Mouse (Mus musculus) cerebellum, adult 9-10 months (tissue): ENCODE data around the gene Stx19.

ENCODE experiments used
- DNase-seq: peaks from one replicate; pipeline ENCODE4 v3.0.0; 2022

Gene Stx19

DNA sequence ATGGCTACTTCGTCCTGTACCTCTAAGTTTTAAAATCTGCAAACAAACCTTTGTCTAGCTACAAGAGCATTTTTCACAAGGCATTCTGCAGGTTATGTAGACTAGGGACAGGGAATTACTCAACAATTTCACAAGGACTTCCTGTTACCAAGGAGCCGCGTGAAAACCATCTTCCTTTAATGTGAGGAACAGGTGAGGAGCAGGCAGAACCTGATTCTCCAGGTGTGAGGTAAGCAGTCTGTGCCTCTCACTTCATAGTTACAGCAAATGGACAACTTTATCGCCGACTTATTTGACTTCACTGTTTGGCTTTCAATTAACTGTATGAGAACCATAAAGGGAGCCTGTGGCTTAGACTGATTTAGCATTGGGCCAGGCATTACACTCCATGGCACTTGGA, at the start of gene Stx19:
Gene Stx19 (plus strand): TSS at position 186 of the 400 bp plus-strand sequence.
- no peak for DNase-seq

DNA sequence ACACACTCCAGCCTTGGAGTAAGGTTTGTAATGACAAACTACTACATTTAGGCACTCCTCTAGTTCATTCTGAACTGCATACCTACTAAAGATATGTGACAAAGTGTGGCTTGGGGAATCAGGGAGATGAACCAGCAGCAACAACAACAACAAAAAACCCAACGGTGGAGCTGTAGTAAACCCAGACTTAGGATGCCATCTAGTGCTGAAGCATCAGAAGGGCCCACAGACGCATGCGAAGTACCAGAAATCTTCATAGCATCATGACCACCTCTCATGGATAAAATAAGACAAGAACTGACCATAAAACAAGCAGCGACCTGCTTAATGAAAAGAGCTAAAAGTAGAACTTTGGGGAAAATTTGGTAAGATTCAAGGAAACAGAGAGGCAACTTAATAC, 41.0 kb upstream of the Stx19 start:
- no peak for DNase-seq

DNA sequence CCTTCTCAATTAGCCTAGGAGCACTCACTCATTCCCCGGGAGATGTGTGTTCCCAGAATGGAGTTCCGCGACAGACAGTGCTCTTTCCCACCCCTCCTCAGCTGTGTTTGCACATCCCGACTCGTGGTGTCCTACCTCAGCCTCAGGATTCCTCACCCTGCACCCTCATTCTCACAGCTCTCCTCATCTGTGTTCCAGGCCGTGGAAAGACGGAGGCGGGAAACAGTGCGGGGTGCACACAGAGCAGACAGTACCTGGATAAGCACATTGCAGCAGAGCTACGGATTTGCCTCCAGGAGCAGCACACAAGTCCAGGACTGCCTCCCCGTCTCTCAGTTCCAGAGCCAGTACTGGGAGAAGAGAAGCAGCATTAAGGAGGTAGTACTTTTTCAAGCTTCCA, 38.4 kb upstream of the Stx19 start:
- no peak for DNase-seq

DNA sequence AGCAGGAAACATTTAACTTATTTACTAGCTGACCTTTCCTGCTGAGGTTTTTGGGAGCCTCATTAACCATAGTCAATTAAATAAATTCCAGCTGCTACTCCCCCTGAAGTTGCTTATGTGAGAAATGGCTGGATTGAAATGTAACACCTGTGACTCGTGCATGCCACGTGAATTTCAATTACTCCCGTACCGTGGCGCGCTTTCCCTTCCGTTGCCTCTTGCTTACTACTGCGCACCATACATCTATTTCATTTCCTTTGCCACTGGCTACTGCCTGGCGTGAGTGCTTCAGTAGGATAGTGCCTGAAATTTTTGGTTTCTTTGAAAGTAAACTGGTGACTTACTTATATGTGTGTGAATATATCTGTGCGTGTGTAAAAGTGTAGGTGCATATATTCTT, 36.2 kb upstream of the Stx19 start:
- no peak for DNase-seq

DNA sequence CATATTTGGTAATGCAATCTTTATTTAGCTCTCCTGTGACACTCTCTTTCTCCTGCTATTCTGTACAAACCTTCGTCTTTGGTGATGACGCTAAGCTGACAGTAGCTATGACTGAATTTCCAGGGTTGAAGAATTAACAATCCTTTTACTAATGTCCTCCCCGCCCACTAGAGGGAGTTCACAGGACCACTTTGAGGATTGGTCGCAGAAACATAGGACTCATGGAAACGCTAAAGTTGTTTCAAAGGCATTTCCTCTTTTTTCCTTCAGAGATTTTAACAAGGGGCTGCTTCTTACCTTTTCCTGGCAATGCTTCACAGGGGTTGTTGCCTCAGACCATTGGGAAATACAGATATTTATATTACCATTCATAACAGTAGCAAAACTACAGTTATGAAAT, 32.2 kb upstream of the Stx19 start:
- no peak for DNase-seq

DNA sequence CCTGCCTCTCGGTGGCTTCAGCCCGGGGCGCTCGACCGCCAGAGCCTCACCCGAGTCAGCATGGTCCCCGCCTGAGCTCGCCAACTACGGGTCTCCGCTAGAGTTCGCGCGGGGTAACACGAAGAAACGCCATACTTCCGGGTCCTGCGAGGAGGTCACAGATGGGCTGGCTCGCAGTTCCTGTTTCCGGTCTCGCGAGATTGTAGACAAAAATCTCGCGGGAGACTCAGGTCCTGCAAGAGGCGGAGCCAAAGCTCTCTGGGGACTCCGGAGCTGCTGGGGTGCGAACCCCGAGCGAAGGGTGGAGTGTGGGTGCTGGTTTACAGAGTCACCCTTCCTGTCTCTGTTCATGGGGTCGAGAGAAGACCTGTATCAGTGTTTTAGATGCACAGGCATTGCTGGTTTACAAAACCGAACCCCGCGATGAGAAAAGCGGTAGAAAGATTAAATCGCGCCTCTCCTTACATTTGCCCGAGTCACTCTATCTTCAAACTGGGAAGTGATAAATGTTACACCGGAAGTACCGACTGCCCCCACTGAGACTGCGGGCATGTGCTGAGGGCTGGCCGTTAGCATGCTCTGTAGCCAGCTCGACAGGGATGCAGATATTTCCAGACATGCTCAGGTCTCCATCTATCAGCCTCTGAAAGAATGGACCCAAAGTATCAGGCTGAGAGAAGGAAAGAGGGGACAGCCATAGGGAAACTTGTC, 27.7 kb upstream of the Stx19 start, which contains the start of gene Nsun3:
Gene Nsun3 (minus strand): TSS at position 198 of the 711 bp plus-strand sequence.
- peak; percentile 95 for DNase-seq

DNA sequence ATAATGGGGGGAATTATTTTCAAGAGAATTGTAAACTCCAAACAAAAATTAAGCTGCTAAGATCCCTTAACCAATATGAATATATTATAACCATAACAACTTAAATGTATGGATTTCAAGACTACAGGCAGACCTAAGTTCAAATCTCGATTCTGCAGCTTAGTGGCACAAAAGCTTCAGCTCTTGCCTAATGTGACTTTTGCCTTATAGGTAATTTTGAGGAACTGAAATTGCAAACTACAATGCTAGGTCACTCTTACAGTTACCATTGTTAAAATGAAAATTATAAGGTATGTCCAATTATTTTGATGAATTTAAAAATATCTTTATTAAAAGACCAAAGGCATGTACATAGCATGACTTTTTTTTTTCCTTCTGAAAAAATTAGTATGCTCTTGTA, 17.9 kb upstream of the Stx19 start:
- no peak for DNase-seq

DNA sequence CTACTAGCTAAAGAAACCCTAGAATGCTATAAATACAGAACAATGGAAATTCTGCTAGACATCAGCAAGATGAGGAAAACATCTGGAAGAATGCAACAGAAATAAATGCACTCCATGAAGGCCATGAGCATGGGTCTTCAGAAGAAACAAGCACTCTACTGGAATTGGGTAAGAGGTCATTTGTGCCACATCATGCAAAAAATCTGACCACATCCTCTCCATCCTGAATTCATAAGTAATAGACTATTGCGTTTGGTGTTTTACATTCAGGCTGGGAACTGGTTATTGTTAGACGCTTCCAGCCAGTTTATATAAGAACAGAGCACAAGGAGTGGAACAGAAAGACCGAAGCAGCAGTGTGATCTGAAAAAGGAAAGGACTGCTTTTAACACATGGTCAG, 15.7 kb upstream of the Stx19 start:
- no peak for DNase-seq

DNA sequence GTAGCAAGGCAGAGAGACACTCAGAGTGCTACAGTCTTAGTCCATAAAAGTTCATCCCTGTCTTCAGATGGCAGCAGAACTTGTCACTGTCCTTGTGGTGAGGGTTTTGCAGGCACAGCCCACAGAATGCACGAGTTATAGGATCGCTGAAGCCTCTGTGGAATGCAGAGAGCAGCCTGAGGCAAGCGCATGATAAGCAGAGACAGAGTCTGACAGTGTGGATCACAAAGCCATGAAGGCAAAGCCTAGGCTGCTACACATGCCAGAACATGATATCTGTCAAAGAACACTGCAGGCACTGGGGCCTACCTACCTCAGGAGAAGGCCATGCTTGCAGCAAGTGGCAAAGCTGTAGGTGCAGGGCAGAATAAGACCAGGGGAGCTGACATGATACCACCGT, 15.1 kb upstream of the Stx19 start:
- DNase-seq, result no peak

DNA sequence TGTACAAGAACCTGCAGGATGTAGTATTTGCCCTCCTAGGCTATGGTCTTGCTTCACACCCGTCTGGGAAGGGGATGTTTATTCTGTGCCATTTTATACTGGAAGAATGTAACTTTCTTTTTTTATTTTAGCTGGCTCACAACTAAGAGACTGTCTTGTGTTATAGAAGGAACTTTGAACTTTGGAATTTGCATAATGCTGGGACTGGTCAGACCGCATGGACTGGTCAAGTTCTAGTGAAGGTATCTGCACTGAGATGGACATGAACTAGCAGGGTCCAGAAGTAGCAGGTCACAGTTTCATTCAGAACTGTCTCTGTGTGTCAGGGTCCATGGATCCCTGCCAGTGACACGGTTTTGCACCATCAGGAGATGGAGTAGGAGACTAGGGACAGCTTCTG, 14.6 kb upstream of the Stx19 start:
- DNase-seq, result no peak

DNA sequence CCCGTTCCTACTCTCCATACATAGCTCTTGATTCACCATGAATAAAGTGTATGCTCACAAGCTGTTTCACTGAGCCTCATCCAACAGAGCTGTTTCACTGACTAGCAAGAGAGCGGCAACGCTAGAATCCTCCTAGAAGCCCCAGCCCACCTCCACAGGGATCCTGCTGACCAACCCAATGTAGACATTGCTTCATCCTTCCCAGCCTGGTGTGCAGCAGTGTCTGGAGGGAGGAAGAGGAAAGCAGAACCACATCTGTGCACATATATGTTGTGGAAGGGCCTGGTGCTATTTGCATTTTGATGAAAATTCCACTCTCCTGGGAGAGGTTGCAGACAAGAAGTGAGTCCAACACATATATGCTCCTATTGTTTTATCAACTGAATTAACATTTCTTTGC, 9.9 kb upstream of the Stx19 start:
- no peak for DNase-seq

DNA sequence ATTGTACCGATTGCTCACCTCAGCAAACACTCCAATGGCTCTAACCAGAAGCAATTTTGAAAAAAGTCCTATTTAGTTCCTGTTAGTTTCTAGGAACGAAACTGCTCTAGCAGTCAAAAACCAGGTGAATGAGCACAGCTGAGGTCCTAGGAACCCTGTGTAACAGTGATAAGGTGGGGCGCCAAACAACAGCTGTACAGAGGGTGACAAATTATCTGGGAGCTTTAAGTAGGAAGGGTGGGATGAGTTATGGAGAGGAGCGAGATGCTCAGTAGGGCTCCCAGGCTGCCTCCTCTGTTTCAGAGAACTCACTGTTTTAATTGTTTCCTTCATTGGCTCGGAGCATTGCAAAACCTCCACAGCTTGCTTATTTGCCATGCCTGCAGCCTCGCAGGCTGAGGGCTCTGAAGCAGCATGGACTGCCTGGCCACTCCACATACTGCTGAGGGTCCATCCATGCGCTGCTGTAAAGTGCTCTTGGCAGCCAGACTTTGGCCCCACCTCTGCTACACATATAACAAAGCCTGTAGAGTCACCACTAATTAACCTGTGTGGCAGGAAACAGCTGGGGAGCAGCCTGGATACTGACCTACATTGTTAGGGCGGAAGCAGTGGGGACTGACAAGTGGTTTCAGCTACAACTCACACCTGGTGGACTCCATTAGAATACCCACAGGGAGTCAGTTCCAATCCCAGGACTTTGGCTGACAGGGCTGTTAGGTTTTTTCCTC, 7.1 kb upstream of the Stx19 start:
- no peak for DNase-seq

DNA sequence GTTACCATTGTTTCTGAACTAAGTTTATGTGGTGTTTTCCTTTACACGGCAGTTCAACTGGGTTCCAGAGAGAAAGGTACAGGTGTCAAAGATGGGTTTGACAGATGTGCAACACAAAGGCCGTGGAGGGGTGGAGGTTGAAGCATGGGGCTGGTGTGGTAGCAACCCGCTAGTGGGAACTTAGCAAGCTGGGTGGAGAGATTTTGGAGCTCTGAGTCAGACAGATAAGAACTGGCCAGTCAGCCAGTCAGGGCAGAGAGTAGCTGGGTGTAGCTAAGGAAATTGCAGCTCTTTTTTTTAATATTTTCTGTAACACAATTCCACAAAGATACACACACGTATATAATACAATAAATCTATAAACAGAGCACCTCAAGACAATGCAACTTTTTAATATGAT, 3.6 kb upstream of the Stx19 start:
- no peak for DNase-seq

DNA sequence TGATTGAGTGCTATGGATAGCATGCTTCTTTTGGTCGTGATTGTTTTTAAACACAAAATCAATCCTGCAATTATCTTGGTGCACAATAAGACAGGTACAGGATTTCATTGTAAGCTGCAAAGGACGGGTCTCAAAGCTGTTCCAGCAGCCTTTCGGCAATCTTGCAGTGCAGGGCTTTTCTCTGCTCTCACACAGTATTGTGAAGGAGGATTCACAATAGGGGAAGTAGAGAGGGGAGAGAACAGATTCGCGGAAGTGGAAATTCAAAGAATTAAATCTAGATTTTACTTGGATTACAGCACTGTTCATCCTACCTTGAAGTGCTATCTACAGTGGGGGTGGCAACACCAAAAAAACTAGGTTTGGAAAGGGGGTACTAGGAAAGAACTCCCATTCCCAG, 686 bp upstream of the Stx19 start:
- no peak for DNase-seq

DNA sequence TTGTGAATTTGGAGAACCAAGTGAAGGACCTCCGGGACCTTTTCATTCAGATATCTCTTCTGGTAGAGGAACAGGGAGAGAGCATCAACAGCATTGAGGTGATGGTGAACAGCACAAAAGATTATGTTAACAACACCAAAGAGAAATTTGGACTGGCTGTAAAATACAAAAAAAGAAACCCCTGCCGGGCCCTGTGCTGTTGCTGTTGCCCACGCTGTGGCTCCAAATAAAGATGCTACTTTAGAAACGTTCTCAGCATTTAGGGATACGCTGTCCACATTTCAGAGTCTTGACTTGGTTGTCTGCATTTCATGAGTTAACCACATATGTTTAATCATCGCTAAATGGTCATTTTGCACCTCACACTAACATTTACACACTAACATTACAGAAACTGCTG, 8.0 kb downstream of the Stx19 start:
- DNase-seq, result no peak

DNA sequence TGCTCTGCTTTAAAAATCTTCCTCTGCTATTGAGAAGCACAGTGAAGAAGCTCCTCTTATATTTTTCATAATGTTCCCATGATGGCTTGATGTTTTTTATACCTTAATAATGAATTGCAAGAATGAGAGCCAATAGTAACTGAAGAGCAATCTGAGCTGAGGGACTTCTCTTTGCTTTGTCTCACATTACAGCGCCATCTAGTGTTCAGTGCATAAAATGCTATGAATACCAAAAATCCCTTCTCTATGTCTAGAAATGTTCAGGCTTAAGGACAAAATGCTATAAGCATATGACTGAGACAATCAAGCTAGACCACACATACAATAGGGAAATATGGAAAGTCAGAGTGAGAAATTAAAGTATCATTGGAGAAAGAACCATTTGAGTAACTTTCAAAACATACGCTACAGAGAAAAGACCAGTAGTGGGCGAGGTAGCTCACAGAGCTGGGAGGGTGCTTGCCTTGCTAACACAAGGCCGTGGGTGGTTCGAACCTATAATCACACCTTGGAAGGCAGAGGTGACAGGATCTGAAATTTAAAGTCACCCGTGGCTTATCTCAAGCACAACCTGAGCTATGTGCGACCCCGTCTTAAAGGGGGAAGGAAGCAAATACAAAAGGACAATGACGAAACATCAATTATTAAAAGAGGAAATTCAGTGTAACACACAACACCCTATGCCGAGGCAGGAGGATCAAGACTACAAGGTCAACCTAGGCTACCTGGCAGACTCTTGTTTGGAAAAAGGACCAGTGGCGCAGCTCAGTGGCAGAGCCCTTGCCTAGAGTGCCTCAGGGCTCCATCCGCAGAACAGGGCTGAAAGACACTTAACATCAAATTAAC, 11.9 kb downstream of the Stx19 start:
- peak; percentile 41 for DNase-seq

DNA sequence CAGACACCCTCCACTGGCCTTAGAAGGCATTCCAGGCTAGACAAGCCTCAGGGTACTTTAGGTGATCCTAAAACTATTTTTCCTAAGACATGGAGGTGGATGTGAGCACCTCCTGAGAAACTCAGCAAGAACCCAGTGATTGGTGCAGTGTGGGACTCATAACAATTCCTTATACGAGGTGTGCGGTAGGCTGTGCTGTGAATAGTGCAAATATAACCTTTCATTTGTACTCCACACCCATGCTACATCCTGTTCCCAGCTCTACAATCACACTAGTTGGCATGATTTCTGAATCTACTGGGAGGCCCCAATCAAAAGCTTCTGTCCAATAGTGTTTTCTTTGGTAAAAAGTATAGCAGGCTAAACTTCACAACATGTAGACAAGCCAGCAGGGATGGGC, 17.6 kb downstream of the Stx19 start:
- DNase-seq, result no peak

DNA sequence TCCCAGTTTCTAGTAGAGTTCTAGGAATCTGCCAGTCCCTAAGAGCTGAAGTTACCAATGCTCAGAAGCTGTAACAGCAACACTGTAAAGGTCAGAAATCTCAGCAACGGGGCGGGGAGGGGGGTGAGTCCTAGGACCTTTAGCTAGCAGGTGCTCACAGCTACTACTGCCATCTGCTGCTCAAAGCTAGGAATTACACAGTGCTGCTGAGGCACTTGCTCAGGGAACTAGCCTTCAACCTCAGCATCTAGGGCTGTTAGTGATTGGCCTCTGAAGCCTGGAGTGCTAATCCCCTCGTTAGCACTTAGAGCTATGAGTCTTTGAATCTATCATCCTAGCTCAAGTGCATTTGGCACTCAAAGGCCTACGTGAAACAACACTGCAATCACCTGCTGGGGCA, 18.0 kb downstream of the Stx19 start:
- peak; percentile 49 for DNase-seq

DNA sequence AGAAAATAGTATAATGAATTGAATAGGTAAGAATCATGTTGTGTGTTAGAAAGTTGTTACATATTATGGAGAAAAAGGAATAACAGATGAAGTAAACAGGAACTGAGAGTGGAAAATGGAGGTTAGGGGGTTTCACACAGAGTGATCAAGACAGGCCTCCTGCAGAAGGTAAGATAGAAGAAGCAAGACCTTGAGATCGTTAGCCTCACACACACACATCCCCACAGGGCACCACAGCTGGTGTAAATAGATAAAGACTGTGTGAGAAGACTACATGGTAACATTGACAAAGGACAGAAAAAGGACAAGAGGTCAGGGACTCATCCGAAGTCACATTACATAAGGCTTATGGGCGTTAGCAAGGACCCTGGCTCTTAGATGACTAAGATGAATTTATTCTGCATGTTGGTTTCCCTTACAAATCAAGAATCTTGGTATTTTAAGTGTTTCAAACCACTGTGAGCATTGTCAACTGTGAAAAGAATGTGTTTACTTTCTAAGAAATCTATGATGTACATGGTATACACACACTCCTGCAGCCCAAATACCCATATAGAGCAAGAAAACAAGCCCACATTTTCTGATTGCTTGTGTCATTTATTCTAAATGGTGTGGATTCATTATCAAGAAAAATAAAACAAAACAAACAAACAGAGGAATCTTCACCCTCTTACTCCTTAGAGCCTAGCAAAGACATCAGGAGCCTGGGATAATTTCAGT, 19.7 kb downstream of the Stx19 start:
- no peak for DNase-seq

DNA sequence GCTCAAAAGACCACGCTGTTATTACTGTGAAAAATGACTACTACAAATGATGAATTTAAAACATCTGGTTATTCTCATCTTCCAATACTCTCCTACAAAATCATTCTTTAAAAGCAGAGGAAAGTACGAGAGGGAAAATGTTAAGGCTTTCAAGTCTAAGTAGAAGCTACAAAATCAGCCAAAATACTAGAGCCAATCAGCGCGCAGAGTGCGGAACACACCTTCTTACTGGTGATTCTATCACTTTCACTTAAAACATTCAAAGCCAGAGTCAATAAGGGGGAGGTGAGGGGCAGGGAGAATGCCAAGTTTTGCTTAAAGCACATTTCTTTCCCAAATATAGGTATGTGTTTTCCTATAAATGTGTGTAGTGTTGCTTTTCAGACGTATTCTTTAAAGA, 30.9 kb downstream of the Stx19 start:
- DNase-seq, result no peak

DNA sequence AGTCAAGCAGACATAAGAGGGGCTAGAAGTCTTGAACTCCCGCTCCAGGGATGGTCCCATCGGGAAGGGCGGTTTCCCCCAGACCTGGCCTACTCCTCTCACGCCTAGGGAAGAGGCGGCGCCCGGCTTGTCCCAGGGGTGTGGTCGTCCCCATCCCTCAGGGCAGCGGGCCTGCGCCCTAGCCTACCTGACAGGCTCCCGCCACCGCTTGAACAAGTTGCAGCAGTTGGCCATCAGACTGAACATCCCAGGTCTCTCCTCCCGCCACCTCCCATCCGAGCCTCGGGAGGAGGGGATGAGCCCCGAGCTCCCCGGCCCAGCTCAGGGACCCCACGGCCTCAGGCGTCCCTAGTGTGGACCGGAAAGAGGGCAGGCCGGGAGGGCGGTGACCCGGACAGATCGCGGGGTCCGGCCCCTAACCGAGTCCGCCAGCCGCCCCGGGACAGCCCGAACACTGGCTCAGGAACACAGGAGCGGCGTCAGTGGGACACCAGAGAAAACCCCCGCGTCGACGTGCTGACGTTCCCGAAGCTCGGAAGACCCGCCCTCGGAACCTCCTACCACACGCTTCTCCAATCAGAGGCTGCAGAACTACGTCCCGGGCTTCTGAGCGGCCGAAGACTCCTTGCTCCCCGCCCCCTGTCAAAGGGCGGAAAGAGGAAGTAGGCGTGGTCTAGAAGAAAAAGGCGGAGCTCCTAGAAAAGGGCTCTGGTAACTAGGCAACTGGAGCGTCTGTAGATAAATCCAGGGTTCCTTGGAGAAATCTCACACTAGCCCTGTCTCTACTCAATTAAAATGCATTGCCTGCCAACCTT, 32.2 kb downstream of the Stx19 start, which contains the start of gene Arl13b:
Gene Arl13b (minus strand): TSS at position 543 of the 815 bp plus-strand sequence.
- peak; percentile 96 for DNase-seq
